28 mouse cellular contexts compared by ENCODE assay signal in genomic region chr7:80360435-80360834, GRCm38 (mm10). TPM values are rescaled to one million over a fixed set of nuclear protein-coding genes. Genes with fewer than 3 reads are reported as not detected.
DNase-seq lines count a peak whose midpoint lies in the region; ATAC-seq and TF ChIP-seq lines count a peak whose summit lies in the region.
"Had no signal": no experiment of that assay in that cellular context is flagged by ENCODE, and none has a peak within 500 bp of the region (broad histone marks: within the 10 kb centered on the region; RNA-seq: fewer than 3 reads in every experiment).

No protein-coding gene starts in this region.

- no peak overlapping the region for H3K4me3 ChIP-seq in gastrocnemius, adult 2 months
- no peak overlapping the region for H3K4me3 ChIP-seq in C2C12 (ENCODE audit: insufficient read depth, poor library complexity, severe bottlenecking)
- H3K4me3 ChIP-seq in kidney, embryonic 16.5 days (ENCODE audit: low read length): no peak overlapping the region
- H3K4me3 ChIP-seq: embryonic facial prominence, embryonic 12.5 days; embryonic facial prominence, embryonic 15.5 days; heart, adult 2 months; heart, embryonic 10.5 days; heart, embryonic 13.5 days; hindbrain, embryonic 12.5 days; hindbrain, embryonic 15.5 days had no signal

- H3ac ChIP-seq in C2C12 (ENCODE audit: control insufficient read depth, insufficient read length, low read depth): no peak overlapping the region

- H3K27ac ChIP-seq in gastrocnemius, adult 2 months: peak overlapping the region; percentile 61
- no peak overlapping the region for H3K27ac ChIP-seq in kidney, embryonic 16.5 days (ENCODE audit: low read length)
- H3K27ac ChIP-seq: embryonic facial prominence, embryonic 12.5 days; embryonic facial prominence, embryonic 15.5 days; heart, adult 2 months; heart, embryonic 10.5 days; heart, embryonic 13.5 days; hindbrain, embryonic 12.5 days; hindbrain, embryonic 15.5 days had no signal

- no peak for DNase-seq in gastrocnemius, adult 2 months
- no peak for DNase-seq in gastrocnemius, postnatal 4 days (ENCODE audit: low spot score in 2 of 2)
- DNase-seq in 3134 (ENCODE audit: extremely low read depth, insufficient read length, low spot score) (peak; percentile 43), NIH3T3 (ENCODE audit: low read depth) (peak; percentile 33)
- no peak for DNase-seq in frontal cortex, adult 2 months (ENCODE audit: extremely low spot score in 1 of 2, low spot score in 1 of 2)
- DNase-seq in T-cell, adult 2 months (ENCODE audit: low spot score): no peak
- DNase-seq: adrenal gland, adult 2 months; adrenal gland, postnatal 14 days; cerebellum, adult 11 months; cerebellum, adult 2 months; cerebellum, adult 9-11 months; cerebellum, postnatal 25 days; forebrain, postnatal 0 days; gastrocnemius, postnatal 14 days; heart, adult 2 months; heart, postnatal 14 days; heart, postnatal 4 days had no signal

- no peak overlapping the region for H3K9ac ChIP-seq in kidney, embryonic 16.5 days (replicated peaks; ENCODE audit: low read length)
- H3K9ac ChIP-seq: embryonic facial prominence, embryonic 12.5 days; embryonic facial prominence, embryonic 15.5 days; forebrain, postnatal 0 days; heart, embryonic 13.5 days; hindbrain, embryonic 12.5 days; hindbrain, embryonic 15.5 days had no signal

- peaks cover 10% of the 10 kb centered on the region for H3K36me3 ChIP-seq in C2C12 (ENCODE audit: control insufficient read depth, insufficient read depth)
- H3K36me3 ChIP-seq in kidney, embryonic 16.5 days (ENCODE audit: insufficient read depth, low read length): peaks cover 56% of the 10 kb centered on the region

- no peak overlapping the region for H3K4me2 ChIP-seq in kidney, embryonic 16.5 days (replicated peaks; ENCODE audit: low read depth, low read length)
- H3K4me2 ChIP-seq: embryonic facial prominence, embryonic 12.5 days; embryonic facial prominence, embryonic 15.5 days; heart, embryonic 13.5 days; hindbrain, embryonic 12.5 days; hindbrain, embryonic 15.5 days had no signal

- TF ChIP-seq CTCF in gastrocnemius, adult 2 months (IDR thresholded peaks at IDR 0.05): no peak
- TF ChIP-seq CTCF in C2C12 (IDR thresholded peaks at IDR 0.05; ENCODE audit: control insufficient read depth, insufficient read depth, insufficient read length): no peak

- H3K9me3 ChIP-seq in kidney, embryonic 16.5 days (ENCODE audit: low read length): no peaks in the 10 kb centered on the region
- H3K9me3 ChIP-seq: embryonic facial prominence, embryonic 12.5 days; embryonic facial prominence, embryonic 15.5 days; heart, embryonic 10.5 days; heart, embryonic 13.5 days; hindbrain, embryonic 12.5 days; hindbrain, embryonic 15.5 days had no signal

- H3K79me3 ChIP-seq in C2C12 (ENCODE audit: low read depth): no peaks in the 10 kb centered on the region

- ATAC-seq in kidney, embryonic 16.5 days (ENCODE audit: low FRiP score, low TSS enrichment): no peak
- ATAC-seq: forebrain, embryonic 14.5 days; forebrain, postnatal 0 days; intestine, postnatal 0 days; Patski had no signal

- H3K27me3 ChIP-seq in C2C12 (ENCODE audit: control insufficient read depth, insufficient read depth, insufficient read length): no peaks in the 10 kb centered on the region
- H3K27me3 ChIP-seq in kidney, embryonic 16.5 days (ENCODE audit: insufficient read depth, low read length): no peaks in the 10 kb centered on the region
- H3K27me3 ChIP-seq: embryonic facial prominence, embryonic 12.5 days; embryonic facial prominence, embryonic 15.5 days; heart, embryonic 13.5 days; hindbrain, embryonic 12.5 days; hindbrain, embryonic 15.5 days; Patski had no signal

- intact Hi-C loops in gastrocnemius, adult 2 months (cut with DNase I): no loop called here

- 37% methylated on average over 3 of the region's 3 CpGs for WGBS in kidney, embryonic 16.5 days

- H3K4me1 ChIP-seq in kidney, embryonic 16.5 days (ENCODE audit: insufficient read depth, low read length): no peaks in the 10 kb centered on the region
- H3K4me1 ChIP-seq: embryonic facial prominence, embryonic 12.5 days; embryonic facial prominence, embryonic 15.5 days; hindbrain, embryonic 15.5 days had no signal

- H3K79me2 ChIP-seq in C2C12 (ENCODE audit: control insufficient read depth, insufficient read depth): no peaks in the 10 kb centered on the region

TF ChIP-seq in C2C12, 6 proteins besides CTCF, POLR2A, EP300 and RAD21:
- no peak for TF ChIP-seq MYOD1 (IDR thresholded peaks at IDR 0.05; ENCODE audit: control insufficient read depth, insufficient read length, low read depth)
- TF ChIP-seq MAX (IDR thresholded peaks at IDR 0.05): peak; percentile 42

RNA-seq across cellular contexts. Expression of gene Man2a2, which starts 10.7 kb away (rescaled TPM):
- 100 to 1,000 TPM; 111 to 161 TPM for total RNA-seq in gastrocnemius, adult 2 months (2021)
- 10 to 100 TPM; 87.2 to 91.1 TPM for total RNA-seq in gastrocnemius, postnatal 4 days (2021)
- polyA plus RNA-seq in C2C12 (2012; fragmentation: generic; extraction: Trizol): 21.5 TPM
- polyA plus RNA-seq in frontal cortex, adult 2 months (2012; rRNA removed): 123 and 129 TPM in 2 replicates
- 16.6 and 19.1 TPM in 2 replicates for polyA plus RNA-seq in kidney, embryonic 16.5 days (2015; fragmentation: Nextera tagmentation; extraction: Ambion mirVana)

RNA-seq across cellular contexts. Expression of gene Hddc3, which starts 17.5 kb away (rescaled TPM):
- 10 to 100 TPM; 23.6 to 26.1 TPM for total RNA-seq in gastrocnemius, adult 2 months (2021)
- 10 to 100 TPM; 48.0 to 48.3 TPM for total RNA-seq in gastrocnemius, postnatal 4 days (2021)
- polyA plus RNA-seq in C2C12 (2012; fragmentation: generic; extraction: Trizol): 55.9 TPM
- polyA plus RNA-seq in frontal cortex, adult 2 months (2012; rRNA removed): 46.8 and 61.2 TPM in 2 replicates
- 22.6 and 23.8 TPM in 2 replicates for polyA plus RNA-seq in kidney, embryonic 16.5 days (2015; fragmentation: Nextera tagmentation; extraction: Ambion mirVana)

RNA-seq across cellular contexts. Expression of gene Unc45a, which starts 19.6 kb away (rescaled TPM):
- total RNA-seq in gastrocnemius, adult 2 months (2021): 10 to 100 TPM; 12.3 to 12.7 TPM
- 10 to 100 TPM; 18.4 to 19.4 TPM for total RNA-seq in gastrocnemius, postnatal 4 days (2021)
- 46.9 TPM for polyA plus RNA-seq in C2C12 (2012; fragmentation: generic; extraction: Trizol)
- polyA plus RNA-seq in frontal cortex, adult 2 months (2012; rRNA removed): 51.4 and 52.5 TPM in 2 replicates
- 46.5 and 48.2 TPM in 2 replicates for polyA plus RNA-seq in kidney, embryonic 16.5 days (2015; fragmentation: Nextera tagmentation; extraction: Ambion mirVana)

RNA-seq across cellular contexts. Expression of gene Fes, which starts 27.3 kb away (rescaled TPM):
- total RNA-seq in gastrocnemius, adult 2 months (2021): 1 to 10 TPM; 2.6 to 3.9 TPM
- total RNA-seq in gastrocnemius, postnatal 4 days (2021): 10 to 100 TPM; 16.7 to 18.1 TPM
- 0.82 TPM for polyA plus RNA-seq in C2C12 (2012; fragmentation: generic; extraction: Trizol)
- polyA plus RNA-seq in frontal cortex, adult 2 months (2012; rRNA removed): 5.4 and 6.1 TPM in 2 replicates
- polyA plus RNA-seq in kidney, embryonic 16.5 days (2015; fragmentation: Nextera tagmentation; extraction: Ambion mirVana): 16.8 and 18.3 TPM in 2 replicates

RNA-seq across cellular contexts. Expression of gene Rccd1, which starts 36.2 kb away (rescaled TPM):
- total RNA-seq in gastrocnemius, adult 2 months (2021): 1 to 10 TPM; 7.3 to 8.4 TPM
- total RNA-seq in gastrocnemius, postnatal 4 days (2021): 10 to 100 TPM in 1 of 2 experiments, 1 to 10 TPM in 1; 9.4 to 10.4 TPM
- polyA plus RNA-seq in C2C12 (2012; fragmentation: generic; extraction: Trizol): 7.0 TPM
- polyA plus RNA-seq in frontal cortex, adult 2 months (2012; rRNA removed): 21.1 and 23.6 TPM in 2 replicates
- polyA plus RNA-seq in kidney, embryonic 16.5 days (2015; fragmentation: Nextera tagmentation; extraction: Ambion mirVana): 7.8 and 11.6 TPM in 2 replicates

Comparison
In these comparisons a context has a peak if more than half of its experiments do, and no peak if none do; other contexts are left out.
1. DNase-seq: peak in 3134 (single experiment) and NIH3T3 (single experiment); none in gastrocnemius, adult 2 months (single experiment), gastrocnemius, postnatal 4 days (0 of 2), frontal cortex, adult 2 months (0 of 2) and T-cell, adult 2 months (single experiment).